Mouse (Mus musculus) liver, embryonic 11.5 days (tissue): ENCODE data around the gene Bcl7c. TPM values are rescaled to one million over a fixed set of nuclear protein-coding genes. Genes with fewer than 3 reads are reported as not detected.

ENCODE experiments used
- ATAC-seq: fragments of 200-750 bp; cut with Nextera tagmentation; replicated peaks from 2 replicates; pipeline ENCODE4 v1.8.0; 2017; ENCODE audit warnings: moderate number of reproducible peaks, mild to moderate bottlenecking, moderate TSS enrichment, moderate library complexity; ENCODE audit not compliant: low FRiP score
- DNase-seq: peaks from one replicate; pipeline ENCODE4 v3.0.0-alpha.2; 2017; ENCODE audit warnings: low spot score
- H3K27ac ChIP-seq: fragments of 300-500 bp; sonication (generic); 2 replicates; pipeline ENCODE4 v1.5.1; 2014; ENCODE audit warnings: mild to moderate bottlenecking, low read depth, low read length, control low read depth
- H3K27me3 ChIP-seq: fragments of 300-500 bp; sonication (generic); replicated peaks from 2 replicates; pipeline ENCODE4 v1.6.1; 2014; ENCODE audit warnings: low read length, mixed read lengths; ENCODE audit not compliant: control insufficient read depth, insufficient read depth
- H3K36me3 ChIP-seq: fragments of 300-500 bp; sonication (generic); 2 replicates; pipeline ENCODE4 v1.6.1; 2014; ENCODE audit warnings: mild to moderate bottlenecking, low read length, moderate library complexity, mixed read lengths; ENCODE audit not compliant: control insufficient read depth, insufficient read depth
- H3K4me1 ChIP-seq: fragments of 300-500 bp; sonication (generic); replicated peaks from 2 replicates; pipeline ENCODE4 v1.6.1; 2014; ENCODE audit warnings: low read length, mixed read lengths; ENCODE audit not compliant: control insufficient read depth, insufficient read depth
- H3K4me2 ChIP-seq: fragments of 300-500 bp; sonication (generic); 2 replicates; pipeline ENCODE4 v1.6.1; 2014; ENCODE audit warnings: mild to moderate bottlenecking, control low read depth, moderate library complexity
- H3K4me3 ChIP-seq: fragments of 300-500 bp; sonication (generic); 2 replicates; pipeline ENCODE4 v1.5.1; 2014; ENCODE audit warnings: low read depth, low read length, control low read depth
- H3K9ac ChIP-seq: fragments of 300-500 bp; sonication (generic); 2 replicates; pipeline ENCODE4 v1.6.1; 2014; ENCODE audit warnings: low read depth, low read length, control low read depth
- H3K9me3 ChIP-seq: fragments of 300-500 bp; sonication (generic); 2 replicates; pipeline ENCODE4 v1.6.1; 2016; ENCODE audit warnings: low read length, inconsistent platforms, mixed read lengths; ENCODE audit not compliant: control insufficient read depth
- WGBS: fragments of 180-500 bp; shearing (Covaris S2); extraction: QIAGEN DNeasy Blood & Tissue Kit; methylation state at CpG from one replicate; pipeline ENCODE4 v1.1.7; 2014; 5-methylcytosine and 5-hydroxymethylcytosine counted together
- polyA plus RNA-seq: library from polyadenylated mRNA; unstranded; fragments of >200 nt; fragmentation: Nextera tagmentation; extraction: Ambion mirVana; gene quantifications from 2 replicates; pipeline ENCODE4 v1.2.1, GENCODE M21; 2014

The Bcl7c gene
- polyA plus RNA-seq, 1 experiment from 2014 or later = 46.8 TPM

DNA sequence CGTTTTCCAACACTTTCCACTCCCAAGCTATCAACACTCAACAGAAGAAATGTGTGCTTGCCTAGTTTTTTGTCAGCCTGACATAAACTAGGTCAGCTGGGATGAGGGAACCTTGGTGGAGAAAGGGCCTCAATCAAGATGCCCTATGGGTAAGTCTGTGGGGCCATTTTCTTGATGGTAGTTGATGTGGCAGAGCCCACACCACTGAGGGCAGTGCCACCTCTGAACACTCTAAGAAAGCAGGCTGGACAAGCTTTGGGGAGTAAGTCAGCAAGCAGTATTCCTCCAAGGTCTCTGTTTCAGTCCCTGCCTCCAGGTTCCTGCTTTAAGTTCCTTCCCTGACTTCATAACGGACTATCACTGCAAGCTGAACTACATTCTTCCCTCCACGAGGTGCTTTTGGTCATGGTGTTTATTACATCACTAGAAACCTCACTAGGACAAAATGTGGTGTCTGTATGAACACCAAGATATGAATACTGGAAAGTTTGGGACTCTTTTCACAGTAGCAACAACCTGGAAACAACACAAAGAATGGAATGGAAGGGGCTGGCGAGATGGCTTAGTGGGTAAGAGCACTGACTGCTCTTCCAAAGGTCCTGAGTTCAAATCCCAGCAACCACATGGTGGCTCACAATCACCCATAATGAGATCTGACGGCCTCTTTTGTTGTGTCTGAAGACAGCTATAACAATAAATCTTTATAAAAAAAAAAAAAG is 687 bp upstream of the Bcl7c start:
- peak overlapping the region; percentile 91; the same call in 1 of the 2 replicates for H3K27ac ChIP-seq
- H3K4me1 ChIP-seq = peaks cover 21% of the 10 kb centered on the region
- H3K4me3 ChIP-seq = peak overlapping the region; percentile 71
- H3K9me3 ChIP-seq = no peaks in the 10 kb centered on the region
- H3K36me3 ChIP-seq = peaks cover 2% of the 10 kb centered on the region; the same call in 1 of the 2 replicates
- no peak for ATAC-seq
- peak overlapping the region; percentile 77 for H3K9ac ChIP-seq
- peak overlapping the region; percentile 83 for H3K4me2 ChIP-seq
- DNase-seq = no peak
- H3K27me3 ChIP-seq = no peaks in the 10 kb centered on the region
- WGBS = 76% methylated on average over 5 of the region's 5 CpGs

DNA sequence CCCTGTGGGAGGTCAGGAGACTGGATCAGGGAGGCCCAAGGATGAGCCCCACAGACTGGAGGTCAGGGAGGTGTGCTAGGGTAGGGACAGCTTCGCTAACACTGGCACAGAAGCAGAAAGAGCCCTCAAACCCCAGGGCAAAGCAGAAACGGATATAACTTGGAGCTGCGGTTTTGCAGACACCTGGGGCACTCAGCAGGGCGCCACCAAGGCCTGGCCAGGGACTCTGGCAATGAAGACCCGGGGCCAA is 851 bp downstream of the Bcl7c start:
- no peak for ATAC-seq
- peak overlapping the region; percentile 83 for H3K4me2 ChIP-seq
- DNase-seq = no peak
- H3K27me3 ChIP-seq = no peaks in the 10 kb centered on the region
- H3K27ac ChIP-seq = peak overlapping the region; percentile 91
- peaks cover 2% of the 10 kb centered on the region; the same call in 1 of the 2 replicates for H3K36me3 ChIP-seq
- WGBS = 0% methylated on average over 5 of the region's 5 CpGs
- no peaks in the 10 kb centered on the region for H3K9me3 ChIP-seq
- peak overlapping the region; percentile 71 for H3K4me3 ChIP-seq
- peaks cover 21% of the 10 kb centered on the region for H3K4me1 ChIP-seq
- H3K9ac ChIP-seq = peak overlapping the region; percentile 77

DNA sequence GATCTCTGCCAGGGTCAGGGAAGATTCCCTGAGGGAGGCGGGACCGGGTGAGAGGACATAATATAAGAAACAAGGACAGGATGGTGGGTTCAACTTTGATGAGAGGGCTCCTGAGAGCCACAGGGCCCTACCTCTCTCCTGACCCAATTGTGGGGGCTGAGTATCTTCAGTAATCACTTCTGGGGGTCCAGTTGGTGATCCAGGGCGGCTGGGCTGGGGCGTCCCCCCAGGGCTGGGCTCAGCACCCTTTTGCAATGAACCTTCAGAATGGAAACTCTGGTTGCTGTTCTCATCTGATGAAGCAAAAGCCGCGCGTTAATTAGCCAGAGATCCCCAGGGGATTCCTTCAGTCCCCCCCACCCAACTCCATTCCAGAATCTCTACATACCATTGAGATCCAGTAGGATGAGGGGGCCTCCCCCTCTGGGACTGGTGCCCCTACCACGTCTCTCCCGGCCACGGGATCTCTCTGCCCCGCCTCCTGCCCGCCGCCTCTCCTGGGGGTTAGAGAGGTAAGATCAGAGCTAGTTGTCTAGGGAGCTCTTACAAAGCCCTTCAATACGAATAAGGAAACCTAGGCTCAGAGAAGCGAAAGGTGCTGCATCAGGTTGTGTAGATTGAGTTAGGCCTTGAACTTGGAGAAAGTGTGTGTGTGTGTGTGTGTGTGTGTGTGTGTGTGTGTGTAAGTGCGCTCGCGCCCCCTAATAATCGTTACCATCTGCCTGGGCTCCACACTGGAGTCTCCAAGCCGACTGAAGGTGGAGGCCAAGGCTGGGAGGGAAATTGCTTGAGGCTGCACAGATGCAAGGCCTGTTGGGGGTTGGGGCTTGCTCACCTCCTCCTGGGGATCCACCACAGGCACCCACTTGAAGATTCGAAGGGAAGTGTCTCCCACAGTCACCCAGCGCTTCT is 1.4 kb downstream of the Bcl7c start:
- Histone ChIP-seq H3K9me3 (no peaks in the 10 kb centered on the region), H3K4me3 (peak overlapping the region; percentile 71), H3K27ac (peak overlapping the region; percentile 91), H3K9ac (peak overlapping the region; percentile 77), H3K27me3 (no peaks in the 10 kb centered on the region), H3K36me3 (peaks cover 2% of the 10 kb centered on the region; the same call in 1 of the 2 replicates), H3K4me1 (peaks cover 15% of the 10 kb centered on the region), H3K4me2 (peak overlapping the region; percentile 83)
- DNase-seq (no peak), ATAC-seq (no peak)
- 26% methylated on average over 22 of the region's 22 CpGs for WGBS

DNA sequence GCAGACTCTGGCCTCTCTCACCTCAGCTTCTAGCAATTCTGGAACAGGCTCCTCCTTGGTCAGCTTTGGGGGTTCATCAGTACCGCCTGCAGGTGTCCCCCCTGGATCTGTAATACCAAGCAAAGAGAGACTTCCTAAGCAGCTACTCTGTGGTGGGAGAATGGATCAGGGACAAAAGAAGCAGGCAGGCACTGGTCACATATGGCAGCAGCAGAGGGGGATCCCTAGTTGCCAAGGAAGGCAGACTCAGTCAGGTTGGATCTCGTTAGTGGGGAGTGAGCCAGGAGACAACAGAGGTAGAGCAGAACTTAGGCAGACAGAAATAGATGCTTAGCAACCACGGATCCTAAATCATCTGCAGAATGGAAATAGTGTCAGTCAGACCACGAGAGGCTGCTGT is 3.0 kb downstream of the Bcl7c start:
- H3K9me3 ChIP-seq = no peaks in the 10 kb centered on the region
- H3K9ac ChIP-seq = no peak overlapping the region
- peaks cover 2% of the 10 kb centered on the region; the same call in 1 of the 2 replicates for H3K36me3 ChIP-seq
- WGBS = 80% methylated on average over 4 of the region's 4 CpGs
- DNase-seq = no peak
- H3K4me3 ChIP-seq = no peak overlapping the region
- H3K27me3 ChIP-seq = no peaks in the 10 kb centered on the region
- H3K27ac ChIP-seq = no peak overlapping the region
- peaks cover 13% of the 10 kb centered on the region for H3K4me1 ChIP-seq
- no peak for ATAC-seq
- H3K4me2 ChIP-seq = no peak overlapping the region

DNA sequence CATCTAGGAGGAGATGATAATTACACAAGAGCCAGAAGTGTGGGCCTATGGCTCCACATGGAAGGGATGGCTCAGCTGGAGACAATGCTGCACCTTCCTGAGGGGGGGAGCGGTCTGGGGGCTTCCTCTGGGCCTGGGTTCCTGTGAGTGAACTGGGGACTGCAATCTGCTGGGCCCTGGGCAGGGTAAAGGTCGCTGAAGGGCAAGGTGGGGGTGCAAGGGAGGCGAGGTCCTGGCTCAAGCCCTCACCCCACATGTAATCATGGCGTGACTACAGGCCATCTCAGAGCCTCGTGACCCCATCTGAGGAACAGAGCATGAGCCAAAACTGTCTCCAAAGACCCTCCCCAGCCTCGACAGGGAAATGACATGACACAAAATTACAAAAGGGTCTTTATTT is 4.1 kb downstream of the Bcl7c start:
- peak overlapping the region; percentile 18; the same call in 1 of the 2 replicates for H3K9ac ChIP-seq
- no peaks in the 10 kb centered on the region for H3K9me3 ChIP-seq
- 80% methylated on average over 6 of the region's 6 CpGs for WGBS
- ATAC-seq (no peak), DNase-seq (no peak)
- H3K4me1 ChIP-seq = peaks cover 15% of the 10 kb centered on the region
- no peak overlapping the region for H3K4me3 ChIP-seq
- no peaks in the 10 kb centered on the region for H3K27me3 ChIP-seq
- peaks cover 2% of the 10 kb centered on the region; the same call in 1 of the 2 replicates for H3K36me3 ChIP-seq
- H3K27ac ChIP-seq = no peak overlapping the region
- no peak overlapping the region for H3K4me2 ChIP-seq

DNA sequence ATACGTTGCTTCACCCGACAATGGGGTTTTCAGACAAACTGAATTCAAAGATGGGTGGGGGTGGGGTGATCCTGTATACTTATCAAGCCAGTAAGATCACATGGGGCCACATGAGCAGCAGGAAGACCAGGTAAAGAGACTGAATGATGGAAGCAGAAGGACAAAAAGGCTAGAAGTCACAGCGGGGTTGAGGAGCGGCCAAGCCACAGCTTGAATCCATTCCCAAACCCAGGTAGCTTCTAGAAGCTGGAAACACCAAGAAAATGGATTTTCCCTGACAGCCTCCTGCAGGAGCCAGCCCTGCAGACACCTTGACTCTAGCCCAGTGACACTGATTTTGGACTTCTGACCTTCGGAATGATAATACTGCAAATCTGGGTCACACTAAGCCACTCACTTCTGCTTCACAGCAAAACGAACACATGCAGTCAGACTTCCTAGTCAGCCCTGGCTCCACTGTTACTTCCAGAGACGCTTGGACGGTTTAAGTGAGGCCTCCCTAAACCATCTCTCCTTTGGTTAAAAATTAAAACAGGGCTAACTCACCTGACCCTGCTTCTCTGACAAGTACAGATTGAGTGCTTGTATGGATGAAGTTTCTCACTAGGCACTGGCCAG is 5.1 kb downstream of the Bcl7c start:
- H3K9me3 ChIP-seq = no peaks in the 10 kb centered on the region
- DNase-seq = no peak
- peaks cover 12% of the 10 kb centered on the region for H3K4me1 ChIP-seq
- H3K4me2 ChIP-seq = no peak overlapping the region
- H3K27ac ChIP-seq = no peak overlapping the region
- H3K27me3 ChIP-seq = no peaks in the 10 kb centered on the region
- no peak for ATAC-seq
- H3K4me3 ChIP-seq = no peak overlapping the region
- WGBS = 84% methylated on average over 8 of the region's 8 CpGs
- H3K36me3 ChIP-seq = peaks cover 2% of the 10 kb centered on the region; the same call in 1 of the 2 replicates
- H3K9ac ChIP-seq = no peak overlapping the region

DNA sequence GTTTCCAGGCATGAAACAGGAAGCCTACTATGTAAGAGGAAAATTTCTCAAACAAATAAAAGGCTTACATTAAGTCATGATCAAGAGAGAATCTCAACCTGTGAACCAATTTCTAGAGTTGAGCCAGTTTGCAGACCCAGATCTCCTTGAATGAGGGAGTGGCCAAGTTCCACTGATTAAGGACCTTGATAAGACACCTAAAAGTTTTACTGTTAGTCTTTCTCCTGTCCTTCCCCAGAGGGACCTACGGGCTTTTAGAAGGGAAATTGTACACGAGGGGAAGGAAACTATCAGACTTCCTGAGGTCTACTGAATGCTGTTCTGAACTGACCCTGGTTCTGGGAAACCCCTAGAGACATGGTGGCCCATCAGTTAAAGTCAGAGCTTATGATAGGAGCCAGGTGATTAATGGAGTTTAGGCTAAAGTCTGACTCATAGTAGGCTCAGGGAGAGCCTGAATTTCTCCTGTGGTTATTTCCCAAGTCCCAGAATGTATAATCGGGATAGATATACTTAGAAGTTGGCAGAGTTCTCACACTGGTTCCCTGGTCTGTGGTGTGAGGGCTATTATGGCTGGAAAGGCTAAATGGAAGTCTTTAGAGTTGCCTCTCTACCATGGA is 7.9 kb downstream of the Bcl7c start:
- no peaks in the 10 kb centered on the region for H3K27me3 ChIP-seq
- no peak overlapping the region for H3K4me3 ChIP-seq
- peaks cover 5% of the 10 kb centered on the region; the same call in 1 of the 2 replicates for H3K4me1 ChIP-seq
- ATAC-seq (no peak), DNase-seq (no peak)
- H3K27ac ChIP-seq = no peak overlapping the region
- H3K36me3 ChIP-seq = peaks cover 2% of the 10 kb centered on the region; the same call in 1 of the 2 replicates
- no peaks in the 10 kb centered on the region for H3K9me3 ChIP-seq
- 52% methylated on average over 3 of the region's 3 CpGs for WGBS
- no peak overlapping the region for H3K4me2 ChIP-seq
- H3K9ac ChIP-seq = no peak overlapping the region

DNA sequence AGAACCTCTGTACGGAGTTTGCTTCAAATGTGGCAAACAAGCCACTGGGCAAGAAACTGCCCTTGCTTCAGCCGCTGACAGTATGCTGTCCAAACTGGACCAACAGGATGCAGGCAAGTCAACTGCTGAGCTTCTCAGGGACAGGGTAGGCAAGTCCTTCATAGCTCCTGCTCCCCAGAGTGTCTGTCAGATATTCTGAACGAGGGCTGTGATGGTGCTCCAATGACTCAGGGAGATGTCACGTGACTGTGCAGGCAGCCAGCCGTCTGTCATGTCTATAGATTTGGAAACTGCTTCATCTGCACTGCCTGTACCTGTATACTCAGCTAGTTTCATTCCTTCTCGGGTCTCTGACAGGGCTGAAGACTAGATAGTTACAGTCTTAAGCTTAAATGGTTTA is 9.7 kb downstream of the Bcl7c start:
- Histone ChIP-seq H3K36me3 (no peaks in the 10 kb centered on the region; the same call in 1 of the 2 replicates), H3K9me3 (no peaks in the 10 kb centered on the region), H3K4me3 (no peak overlapping the region), H3K4me1 (peaks cover 5% of the 10 kb centered on the region; the same call in 1 of the 2 replicates), H3K27ac (no peak overlapping the region), H3K27me3 (no peaks in the 10 kb centered on the region), H3K4me2 (no peak overlapping the region), H3K9ac (no peak overlapping the region)
- ATAC-seq = no peak
- 66% methylated on average over 6 of the region's 6 CpGs for WGBS
- no peak for DNase-seq
